Mouse (Mus musculus) midbrain, embryonic 11.5 days (tissue): Measurements from ENCODE around the gene Cacna1c. TPM values are rescaled to one million over a fixed set of nuclear protein-coding genes. Genes with fewer than 3 reads are reported as not detected.
A peak's percentile ranks its signal among the peaks of the same experiment; 100 is the strongest.
"Not testable (repeated sequence)": the region's sequence is repeated elsewhere in the genome, so short reads cannot be mapped to it uniquely, and the experiment has no call there.

Experiments used
- ATAC-seq: fragments of 200-750 bp; cut with Nextera tagmentation; 2 replicates; pipeline ENCODE4 v1.8.0; 2017; ENCODE audit warnings: moderate TSS enrichment, moderate library complexity; ENCODE audit not compliant: low FRiP score
- DNase-seq: peaks from one replicate; pipeline ENCODE4 v3.0.0; 2015; ENCODE audit warnings: low spot score; ENCODE audit errors: missing footprints
- H3K27ac ChIP-seq: fragments of 300-500 bp; sonication (generic); 2 replicates; pipeline ENCODE4 v1.5.1; 2014; ENCODE audit warnings: low read depth, low read length
- H3K27me3 ChIP-seq: fragments of 300-500 bp; sonication (generic); 2 replicates; pipeline ENCODE4 v1.6.1; 2014; ENCODE audit warnings: mild to moderate bottlenecking, low read length, moderate library complexity, mixed read lengths; ENCODE audit not compliant: control insufficient read depth, insufficient read depth
- H3K36me3 ChIP-seq: fragments of 300-500 bp; sonication (generic); 2 replicates; pipeline ENCODE4 v1.6.1; 2014; ENCODE audit warnings: mild to moderate bottlenecking, low read length, moderate library complexity, mixed read lengths; ENCODE audit not compliant: control insufficient read depth, insufficient read depth
- H3K4me1 ChIP-seq: fragments of 300-500 bp; sonication (generic); 2 replicates; pipeline ENCODE4 v1.6.1; 2014; ENCODE audit warnings: low read length; ENCODE audit not compliant: control insufficient read depth, insufficient read depth
- H3K4me2 ChIP-seq: fragments of 300-500 bp; sonication (generic); 2 replicates; pipeline ENCODE4 v1.6.1; 2014; ENCODE audit warnings: mild to moderate bottlenecking, moderate library complexity
- H3K4me3 ChIP-seq: fragments of 300-500 bp; sonication (generic); 2 replicates; pipeline ENCODE4 v1.5.1; 2014; ENCODE audit warnings: low read depth, low read length
- H3K9ac ChIP-seq: fragments of 300-500 bp; sonication (generic); 2 replicates; pipeline ENCODE4 v1.6.1; 2014; ENCODE audit warnings: low read length
- H3K9me3 ChIP-seq: fragments of 300-500 bp; sonication (generic); 2 replicates; pipeline ENCODE4 v1.6.1; 2016; ENCODE audit warnings: low read length; ENCODE audit not compliant: control insufficient read depth
- WGBS: fragments of 180-500 bp; shearing (Covaris S2); extraction: QIAGEN DNeasy Blood & Tissue Kit; methylation state at CpG from one replicate; pipeline ENCODE4 v1.1.7; 2014; 5-methylcytosine and 5-hydroxymethylcytosine counted together
- polyA plus RNA-seq: library from polyadenylated mRNA; unstranded; fragments of >200 nt; fragmentation: Nextera tagmentation; extraction: Ambion mirVana; gene quantifications from 2 replicates; pipeline ENCODE4 v1.2.1, GENCODE M21; 2014

Cacna1c gene
- polyA plus RNA-seq, 1 experiment from 2014 or later: 2.1 TPM

DNA sequence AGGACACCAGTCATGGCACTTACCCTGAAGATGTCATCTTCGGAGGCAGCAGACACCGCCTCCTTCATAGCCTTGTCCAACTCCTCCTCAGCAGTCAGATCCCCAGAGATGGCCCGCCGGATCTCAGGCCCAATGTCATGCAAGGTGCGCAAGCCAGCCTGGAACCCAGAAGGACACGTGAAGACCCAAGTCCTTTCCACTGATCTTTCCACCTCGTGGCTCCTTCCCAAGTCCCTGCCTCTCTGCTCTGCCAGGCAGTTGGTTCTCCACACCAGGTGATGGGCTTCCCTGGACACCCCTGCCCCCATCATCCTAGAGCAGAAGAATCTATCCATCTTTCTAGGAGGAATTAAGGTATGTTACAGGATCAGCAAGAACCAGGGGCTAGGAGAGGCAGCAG, 592.4 kb downstream of the Cacna1c start:
- Histone ChIP-seq H3K36me3 (no peaks in the 10 kb centered on the region), H3K4me1 (no peaks in the 10 kb centered on the region), H3K27me3 (no peaks in the 10 kb centered on the region), H3K9me3 (no peaks in the 10 kb centered on the region), H3K9ac (no peak overlapping the region), H3K4me2 (no peak overlapping the region), H3K4me3 (no peak overlapping the region), H3K27ac (no peak overlapping the region)
- ATAC-seq (no peak), DNase-seq (peak; percentile 69)
- 88% methylated on average over 7 of the region's 7 CpGs for WGBS

DNA sequence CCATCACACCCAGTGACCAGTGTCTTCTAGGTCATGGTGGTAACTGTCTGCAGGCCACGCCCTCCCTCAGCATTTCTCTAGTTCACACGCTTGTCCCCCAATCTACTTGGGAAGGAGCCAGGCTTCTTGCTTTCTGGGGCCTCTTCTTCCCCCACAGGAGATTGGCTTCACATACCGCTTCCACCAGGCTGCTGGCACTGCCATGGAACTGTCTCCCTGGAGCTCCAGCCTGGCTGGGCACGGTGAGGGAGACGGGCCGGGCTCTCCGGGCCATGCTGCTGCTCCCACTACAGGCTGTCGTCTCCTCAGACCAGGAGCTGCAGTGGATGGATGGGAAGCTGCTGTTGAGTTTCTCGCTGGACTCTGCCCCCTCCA, 600.5 kb downstream of the Cacna1c start:
- H3K27me3 ChIP-seq: no peaks in the 10 kb centered on the region; the same call in 1 of the 2 replicates
- ATAC-seq (no peak), DNase-seq (no peak)
- H3K36me3 ChIP-seq: no peaks in the 10 kb centered on the region
- H3K4me2 ChIP-seq: no peak overlapping the region
- H3K9me3 ChIP-seq: no peaks in the 10 kb centered on the region
- H3K27ac ChIP-seq: no peak overlapping the region
- no peak overlapping the region for H3K9ac ChIP-seq
- WGBS: 70% methylated on average over 9 of the region's 9 CpGs
- H3K4me3 ChIP-seq: no peak overlapping the region
- peaks cover 8% of the 10 kb centered on the region for H3K4me1 ChIP-seq

DNA sequence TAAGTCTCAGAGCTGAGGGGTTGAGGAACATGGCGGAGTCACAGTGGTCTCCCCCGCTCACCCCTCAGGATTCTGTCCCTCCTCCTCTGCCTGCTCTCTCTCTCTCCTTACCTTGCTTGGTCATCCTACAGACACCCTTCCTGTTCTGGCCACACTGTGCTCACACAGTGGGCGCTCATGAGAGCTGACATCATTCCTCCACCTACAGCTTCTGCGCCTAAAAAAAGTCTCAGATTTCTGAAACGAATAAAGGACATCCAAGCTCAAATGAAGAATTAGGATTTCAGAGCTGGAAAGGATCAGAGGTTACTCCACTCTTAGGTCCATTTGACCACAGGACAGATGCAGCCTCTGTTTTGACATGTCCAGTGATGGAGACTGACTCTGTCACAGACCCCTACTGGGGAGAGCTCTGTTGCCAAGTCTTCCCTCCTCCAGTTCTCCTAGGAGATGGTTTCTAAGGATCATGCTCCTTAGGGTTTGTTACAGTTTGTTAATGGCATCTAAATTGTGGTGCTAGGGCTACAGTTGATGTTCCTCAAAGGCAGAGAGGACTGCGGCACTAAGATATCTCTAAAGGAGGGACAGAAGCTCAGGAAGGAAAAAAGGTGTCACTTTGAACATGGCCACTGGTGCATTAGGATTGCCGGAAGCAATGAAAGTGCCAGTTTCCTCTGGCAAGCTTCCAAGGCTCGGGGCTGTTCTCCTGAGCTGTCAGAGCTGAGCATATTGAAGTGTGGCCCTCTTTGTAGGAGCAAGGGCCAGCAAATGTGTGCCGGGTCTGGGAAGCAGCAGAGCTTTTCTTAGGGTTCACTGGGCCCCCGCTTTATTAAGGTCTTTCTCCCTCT, 601.2 kb downstream of the Cacna1c start:
- Histone ChIP-seq H3K27me3 (no peaks in the 10 kb centered on the region; the same call in 1 of the 2 replicates), H3K4me2 (no peak overlapping the region), H3K36me3 (no peaks in the 10 kb centered on the region), H3K27ac (no peak overlapping the region), H3K9ac (no peak overlapping the region), H3K4me3 (no peak overlapping the region), H3K9me3 (no peaks in the 10 kb centered on the region), H3K4me1 (peaks cover 8% of the 10 kb centered on the region)
- 85% methylated on average over 10 of the region's 10 CpGs for WGBS
- DNase-seq (no peak), ATAC-seq (no peak)

DNA sequence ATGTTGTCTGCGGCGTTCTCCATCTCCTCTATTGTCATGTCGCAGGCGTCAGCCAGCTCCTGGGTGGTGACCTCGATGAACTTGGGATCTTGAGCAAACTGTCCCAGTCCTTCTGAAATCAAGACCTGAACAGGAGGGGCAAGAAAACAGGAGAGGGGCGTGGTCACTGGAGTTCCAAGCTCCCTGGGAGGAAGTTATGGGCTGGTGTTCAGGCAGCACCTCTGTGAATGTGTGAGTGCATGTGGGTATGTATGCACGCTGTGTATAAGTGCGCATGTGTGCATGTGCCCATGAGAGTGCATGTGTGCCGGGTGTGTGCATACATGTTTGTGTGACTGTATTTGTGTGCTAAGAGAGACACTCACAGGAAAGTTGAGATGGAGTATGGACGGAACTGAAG, 602.1 kb downstream of the Cacna1c start:
- no peaks in the 10 kb centered on the region; the same call in 1 of the 2 replicates for H3K27me3 ChIP-seq
- ATAC-seq (peak; percentile 64), DNase-seq (no peak)
- 37% methylated on average over 10 of the region's 10 CpGs for WGBS
- peaks cover 8% of the 10 kb centered on the region for H3K4me1 ChIP-seq
- H3K9me3 ChIP-seq: no peaks in the 10 kb centered on the region
- peak overlapping the region; percentile 43 for H3K4me3 ChIP-seq
- H3K4me2 ChIP-seq: peak overlapping the region; percentile 79
- peak overlapping the region; percentile 61; the same call in 1 of the 2 replicates for H3K9ac ChIP-seq
- no peak overlapping the region for H3K27ac ChIP-seq
- H3K36me3 ChIP-seq: no peaks in the 10 kb centered on the region

DNA sequence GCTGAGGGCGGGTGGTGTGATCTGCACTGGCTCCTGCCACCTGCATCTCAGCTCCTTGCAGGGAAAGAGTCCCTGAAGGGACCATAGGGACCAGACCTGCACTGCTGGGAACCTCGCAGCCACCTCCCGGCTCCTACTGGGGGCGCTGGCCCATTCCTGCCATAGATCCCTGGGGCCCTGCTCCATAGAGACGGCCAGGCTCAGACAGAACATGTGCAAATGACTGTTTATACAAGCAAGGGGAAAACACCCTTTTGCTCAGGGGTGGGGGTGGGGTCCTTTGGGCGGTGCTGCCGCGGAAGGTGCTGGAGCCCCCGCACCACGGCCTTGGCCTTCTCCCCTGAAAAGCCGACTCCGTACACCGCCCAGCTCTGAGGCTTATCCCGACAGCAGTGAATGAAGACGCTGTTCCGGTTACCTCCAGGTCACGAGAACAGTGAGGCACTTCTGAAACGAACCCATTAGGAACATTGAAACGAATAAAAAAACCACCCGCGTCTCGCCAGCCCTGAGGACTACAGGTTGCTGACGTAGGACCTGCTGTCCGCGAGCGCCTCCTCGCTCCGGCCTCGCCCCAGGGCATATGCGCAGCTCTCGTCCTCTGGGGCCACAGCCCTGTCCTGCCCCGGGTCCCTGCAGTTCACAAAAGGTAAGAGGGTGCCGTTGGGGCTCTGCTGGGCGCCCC, 602.7 kb downstream of the Cacna1c start:
- H3K27me3 ChIP-seq: no peaks in the 10 kb centered on the region; the same call in 1 of the 2 replicates
- H3K27ac ChIP-seq: no peak overlapping the region
- H3K36me3 ChIP-seq: no peaks in the 10 kb centered on the region
- under 1% methylated on average over 34 of the region's 34 CpGs for WGBS
- peak overlapping the region; percentile 43 for H3K4me3 ChIP-seq
- no peaks in the 10 kb centered on the region for H3K9me3 ChIP-seq
- H3K4me1 ChIP-seq: peaks cover 8% of the 10 kb centered on the region
- peak overlapping the region; percentile 61 for H3K9ac ChIP-seq
- peak; percentile 85 for ATAC-seq
- peak; percentile 95 for DNase-seq
- peak overlapping the region; percentile 79 for H3K4me2 ChIP-seq

DNA sequence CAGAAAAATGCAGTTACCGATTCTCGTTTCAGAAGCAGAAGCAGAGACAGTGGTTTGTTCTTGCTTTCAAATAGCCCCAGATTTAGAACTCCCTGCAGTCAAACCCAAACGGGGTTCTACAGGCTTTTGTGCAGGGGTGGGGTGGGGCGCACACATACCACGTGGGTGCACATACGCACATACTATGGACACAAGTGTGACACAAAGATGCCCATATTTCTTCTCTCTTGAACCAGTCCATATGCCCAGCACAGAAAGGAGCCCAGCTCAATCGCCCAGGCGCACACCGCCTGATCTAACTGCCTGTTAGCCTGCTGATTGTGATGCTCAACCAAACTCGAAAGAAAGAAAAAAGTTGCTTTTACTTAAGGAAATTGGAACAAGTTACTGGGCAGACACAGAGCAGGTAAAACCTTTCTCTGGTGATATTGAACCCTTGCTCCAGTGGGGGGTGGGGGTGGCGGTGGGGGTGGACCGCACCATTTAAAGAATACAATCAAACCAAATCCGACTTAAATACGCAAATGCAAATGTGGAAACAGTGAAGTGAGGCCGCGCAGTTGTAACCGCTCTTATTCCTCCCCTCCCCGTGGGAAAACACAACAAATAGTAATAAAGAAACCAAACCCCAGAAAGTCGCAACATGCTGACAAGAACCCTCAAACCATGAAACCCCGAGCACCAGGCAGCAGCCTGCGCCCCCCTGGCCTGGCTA, 603.4 kb downstream of the Cacna1c start:
- Histone ChIP-seq H3K4me1 (peaks cover 8% of the 10 kb centered on the region), H3K4me3 (peak overlapping the region; percentile 43), H3K9ac (peak overlapping the region; percentile 61), H3K9me3 (no peaks in the 10 kb centered on the region), H3K27ac (no peak overlapping the region), H3K4me2 (peak overlapping the region; percentile 79), H3K36me3 (no peaks in the 10 kb centered on the region), H3K27me3 (no peaks in the 10 kb centered on the region; the same call in 1 of the 2 replicates)
- DNase-seq (peak; percentile 84), ATAC-seq (peak; percentile 12)
- 16% methylated on average over 21 of the region's 21 CpGs for WGBS

DNA sequence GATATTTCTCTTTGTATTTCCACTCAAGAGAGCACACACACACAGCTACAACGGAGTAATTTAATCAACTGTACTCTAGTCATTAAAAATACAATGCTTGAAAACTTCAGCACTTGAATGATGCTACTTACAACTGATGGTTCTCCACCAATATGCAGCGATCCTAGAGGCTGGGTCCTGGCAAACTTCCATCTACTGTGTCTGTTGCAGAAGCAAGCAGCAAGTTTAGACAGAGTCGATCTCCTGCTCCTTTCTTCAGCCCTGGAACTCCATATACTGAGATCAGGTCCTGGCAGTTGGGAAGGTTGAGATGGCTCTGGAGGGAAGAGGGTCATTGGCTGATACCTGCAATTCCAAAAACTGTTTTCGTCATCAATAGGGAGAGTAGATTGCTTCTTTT, 617.5 kb downstream of the Cacna1c start:
- DNase-seq: peak; percentile 77

DNA sequence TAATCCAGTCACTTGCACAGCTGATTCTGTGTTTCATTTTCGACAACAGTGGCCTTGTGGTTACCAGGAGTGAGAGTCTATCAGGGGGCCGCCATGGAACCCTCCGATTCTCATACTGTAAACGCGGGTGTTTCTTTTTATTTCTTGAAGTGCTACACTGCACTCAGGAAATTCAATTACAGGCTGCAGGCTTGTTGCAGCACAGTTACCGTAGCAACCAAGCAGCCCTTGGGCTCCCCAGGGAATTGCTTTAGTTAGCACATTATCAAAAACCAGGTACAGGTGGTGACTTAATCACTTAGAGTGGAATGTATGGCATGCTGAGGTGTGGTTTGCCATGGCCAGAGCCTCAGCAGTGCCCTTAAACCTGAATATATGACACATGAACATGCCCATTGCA, 621.9 kb downstream of the Cacna1c start:
- Histone ChIP-seq H3K9me3 (no peaks in the 10 kb centered on the region), H3K27ac (no peak overlapping the region), H3K4me1 (no peaks in the 10 kb centered on the region), H3K36me3 (no peaks in the 10 kb centered on the region), H3K9ac (no peak overlapping the region), H3K4me2 (no peak overlapping the region), H3K4me3 (no peak overlapping the region), H3K27me3 (no peaks in the 10 kb centered on the region)
- ATAC-seq (no peak), DNase-seq (peak; percentile 74)
- 88% methylated on average over 6 of the region's 6 CpGs for WGBS

More for the DNA sequence above, 617.5 kb downstream of the Cacna1c start:
- not testable (repeated sequence) for H3K36me3 ChIP-seq, H3K4me3 ChIP-seq, H3K27ac ChIP-seq, H3K4me2 ChIP-seq, H3K9ac ChIP-seq, H3K27me3 ChIP-seq, H3K4me1 ChIP-seq, H3K9me3 ChIP-seq, ATAC-seq
- WGBS: 88% methylated on average over 4 of the region's 4 CpGs
